Mouse (Mus musculus): ENCODE data around the gene Crygd.
"Not testable (repeated sequence)": the region's sequence is repeated elsewhere in the genome, so short reads cannot be mapped to it uniquely, and the experiment has no call there.

Gene Crygd

DNA sequence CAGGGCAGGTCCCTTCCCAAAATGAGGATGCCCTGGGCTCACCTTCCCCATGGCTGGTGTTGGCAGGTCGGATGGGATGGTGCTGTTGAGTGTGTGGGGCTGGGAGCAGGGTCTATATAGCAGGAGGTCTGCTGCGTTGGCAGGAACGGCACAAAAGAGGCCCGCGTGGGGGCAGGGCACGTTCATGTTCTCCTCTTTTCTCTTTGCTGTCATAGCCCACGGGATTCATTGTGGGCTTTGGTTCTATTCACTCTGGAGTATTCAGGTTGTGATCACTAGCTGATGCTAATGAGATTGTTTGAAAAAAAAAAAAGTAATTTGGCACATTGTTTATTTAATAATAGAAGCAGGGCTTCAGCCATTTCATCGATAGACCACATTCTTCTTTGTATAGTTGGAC, at the start of gene Crygd:
Crygd (minus strand) TSS at position 101 of the 400 bp plus-strand sequence.
- DNase-seq (ENCODE audit: low spot score) = no peak

DNA sequence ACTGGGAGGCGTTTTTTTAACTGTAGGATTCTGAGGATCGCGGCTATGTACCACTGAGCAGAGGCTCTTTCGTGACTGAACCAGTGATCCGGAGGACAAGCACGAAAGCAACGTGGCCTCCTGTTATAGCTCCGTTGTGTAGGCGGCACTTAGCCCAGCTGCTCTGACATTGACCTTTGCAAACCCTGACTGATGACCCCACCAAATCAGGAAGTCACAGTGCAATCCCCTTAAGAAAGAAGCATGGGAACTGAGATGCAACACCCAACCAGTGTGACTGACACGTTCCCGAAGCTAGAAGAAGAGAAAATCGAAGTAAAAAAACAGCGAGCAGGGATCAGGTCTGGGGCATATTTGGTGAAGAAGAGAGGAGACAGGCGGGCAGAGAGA, 49.5 kb upstream of the Crygd start:
- DNase-seq (ENCODE audit: low spot score) = no peak

DNA sequence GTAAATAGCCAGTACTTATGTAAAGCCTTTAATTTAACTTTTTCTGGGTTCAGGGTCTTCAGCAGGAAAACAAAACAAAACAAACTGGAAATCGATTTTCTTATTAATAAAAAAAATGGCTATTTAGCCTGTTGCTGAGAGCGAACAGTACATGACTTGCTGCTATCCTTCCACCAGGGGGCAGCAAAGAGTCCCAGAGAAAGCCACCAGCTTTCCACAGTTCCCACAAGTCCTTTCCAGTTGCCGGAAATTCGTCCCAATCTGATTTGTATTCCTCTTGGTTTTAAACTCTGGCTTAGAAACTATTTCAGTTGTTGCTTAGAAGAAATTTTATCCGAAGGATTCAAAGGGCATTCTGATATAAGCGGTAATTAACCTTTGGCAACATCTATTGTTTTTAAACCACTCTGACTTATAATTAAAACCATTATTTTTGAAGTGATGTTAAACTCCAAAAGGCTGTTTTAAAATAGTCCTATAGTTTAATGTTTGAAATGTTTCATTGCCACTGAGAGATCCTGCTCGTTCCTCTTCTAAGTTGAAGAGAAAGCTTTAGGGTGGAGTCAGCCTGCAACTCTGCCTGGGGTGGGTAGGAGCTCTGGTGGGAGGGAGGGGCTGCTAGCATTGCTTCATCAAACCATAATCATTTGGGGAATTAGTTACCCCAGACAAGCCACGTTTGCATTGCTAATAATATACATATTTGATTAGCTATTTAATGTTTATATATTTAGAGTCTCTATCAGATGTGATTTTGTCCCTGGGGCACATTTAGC, 49.0 kb upstream of the Crygd start:
- DNase-seq (ENCODE audit: low spot score) = no peak

DNA sequence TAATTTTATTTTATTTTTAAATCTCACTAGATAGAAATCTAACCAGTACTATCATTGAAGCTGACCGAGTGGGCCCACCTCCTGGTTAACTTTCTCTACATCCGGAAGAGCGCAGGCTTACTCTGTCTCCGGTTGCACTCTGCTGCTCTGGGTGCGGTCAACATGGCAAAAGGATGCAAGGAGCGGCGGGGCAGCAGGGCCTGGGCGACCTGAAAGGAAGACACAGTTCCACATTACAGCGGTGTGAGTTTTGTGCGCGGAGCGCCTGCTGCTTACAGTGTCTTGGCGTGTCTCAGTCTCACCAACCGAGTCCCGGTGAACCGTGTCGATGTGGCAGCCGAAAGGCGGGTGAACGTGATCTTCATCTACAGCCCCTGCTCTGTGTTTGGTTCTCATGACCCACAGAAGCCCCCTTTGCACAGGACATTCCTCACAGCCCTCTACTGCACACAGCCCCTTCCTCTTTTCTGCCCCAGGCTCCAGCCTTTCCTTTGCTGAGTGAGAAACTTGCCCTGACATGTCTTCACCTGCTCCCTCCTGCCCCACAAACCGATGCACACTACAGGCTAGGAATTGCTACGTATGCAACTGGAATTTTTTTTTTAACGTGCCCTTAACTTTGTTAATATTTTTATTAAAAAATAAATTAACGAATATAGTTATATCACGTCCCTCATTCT, 46.6 kb upstream of the Crygd start:
- DNase-seq (ENCODE audit: low spot score) = no peak

GRCm38 (mm10) chr1:65109196-65109595, 45.9 kb upstream of the Crygd start:
- DNase-seq (ENCODE audit: low spot score) = no peak

DNA sequence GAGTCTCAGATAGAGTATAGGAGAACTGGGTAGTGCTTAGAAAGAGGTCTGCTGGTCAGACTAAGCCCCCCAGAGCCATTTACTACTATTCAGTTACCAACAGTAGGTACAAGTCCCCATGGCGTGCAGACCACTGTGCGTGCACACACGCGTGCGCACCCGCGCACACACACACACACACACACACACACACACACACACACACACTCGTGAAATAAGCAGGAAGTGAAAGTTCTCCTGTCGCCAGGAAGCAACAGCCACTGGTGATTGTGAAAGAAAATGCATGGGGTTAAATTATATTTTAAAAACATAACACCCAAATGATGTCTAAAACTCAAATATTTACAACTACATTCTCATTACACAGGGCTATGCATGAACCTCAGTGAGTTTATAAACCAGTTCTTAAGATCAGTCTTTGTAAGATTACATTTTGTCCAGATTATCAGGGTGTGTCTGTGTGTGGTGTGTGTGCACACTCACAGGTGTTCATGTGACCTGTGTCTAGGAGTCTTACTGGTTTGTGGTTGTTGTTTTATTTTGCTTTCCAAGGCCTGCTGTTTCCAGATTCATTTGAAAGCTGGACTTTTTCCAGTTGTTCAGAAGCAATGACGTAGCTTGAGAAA, 44.5 kb upstream of the Crygd start:
- no peak for DNase-seq (ENCODE audit: low spot score)

GRCm38 (mm10) chr1:65103273-65103672, 40.0 kb upstream of the Crygd start, which contains the start of gene Cryga:
Gene Cryga (minus strand): TSS chr1:65103373.
- no peak for DNase-seq (ENCODE audit: low spot score)

- DNase-seq (ENCODE audit: low spot score) = no peak
Measured at GRCm38 (mm10) chr1:65096953-65097352, 33.7 kb upstream of the Crygd start.

- DNase-seq (ENCODE audit: low spot score) = no peak
Measured at GRCm38 (mm10) chr1:65091566-65091965, 28.3 kb upstream of the Crygd start.

DNA sequence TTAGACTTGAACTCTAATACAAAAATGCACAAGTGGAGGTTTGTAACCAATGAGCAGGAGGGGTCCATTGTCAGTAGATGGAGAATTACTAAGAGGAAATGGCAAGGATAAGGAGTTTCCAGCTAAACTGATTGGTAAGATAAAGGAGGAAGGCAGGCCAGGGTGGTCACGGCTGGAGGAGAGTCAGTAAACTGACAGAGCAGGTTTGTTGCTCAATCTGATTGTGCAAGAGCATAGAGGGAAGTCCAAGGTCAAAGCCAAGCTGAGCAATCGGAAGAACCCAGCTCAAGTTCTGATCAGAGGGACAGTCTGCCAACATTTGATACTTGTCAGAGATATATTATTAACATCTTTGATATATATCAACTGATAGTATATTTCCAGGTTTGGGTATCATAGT, 27.1 kb upstream of the Crygd start:
- no peak for DNase-seq (ENCODE audit: low spot score)

GRCm38 (mm10) chr1:65088567-65089356, 25.5 kb upstream of the Crygd start:
- DNase-seq (ENCODE audit: low spot score) = no peak

GRCm38 (mm10) chr1:65082188-65082587, 18.9 kb upstream of the Crygd start, which contains the start of gene Crygb:
Gene Crygb (minus strand): TSS chr1:65082288.
- DNase-seq (ENCODE audit: low spot score) = no peak

DNA sequence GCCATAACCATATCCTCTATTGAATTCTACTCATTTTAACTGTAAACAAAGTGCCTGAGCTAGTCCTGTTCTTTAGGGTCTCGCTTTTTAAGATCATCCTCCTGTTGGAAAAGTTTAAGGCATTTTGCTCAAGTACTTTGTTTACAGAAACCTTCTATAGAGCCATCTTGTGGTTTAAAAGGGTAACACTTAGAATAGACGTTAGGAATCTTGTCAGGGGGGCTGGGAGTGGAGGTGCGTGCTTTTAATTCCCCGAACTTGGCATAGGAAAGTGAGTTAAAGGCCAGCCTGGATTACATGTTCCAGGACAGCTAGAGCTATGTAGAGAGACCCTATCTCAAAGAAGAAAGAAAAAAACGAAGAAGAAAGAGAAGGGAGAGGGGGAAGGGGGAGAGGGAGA, 12.4 kb upstream of the Crygd start:
- no peak for DNase-seq (ENCODE audit: low spot score)

- DNase-seq (ENCODE audit: low spot score) = no peak
Measured at GRCm38 (mm10) chr1:65073589-65073988, 10.3 kb upstream of the Crygd start, which contains the start of gene Crygc. Gene Crygc (minus strand): TSS chr1:65073689.

DNA sequence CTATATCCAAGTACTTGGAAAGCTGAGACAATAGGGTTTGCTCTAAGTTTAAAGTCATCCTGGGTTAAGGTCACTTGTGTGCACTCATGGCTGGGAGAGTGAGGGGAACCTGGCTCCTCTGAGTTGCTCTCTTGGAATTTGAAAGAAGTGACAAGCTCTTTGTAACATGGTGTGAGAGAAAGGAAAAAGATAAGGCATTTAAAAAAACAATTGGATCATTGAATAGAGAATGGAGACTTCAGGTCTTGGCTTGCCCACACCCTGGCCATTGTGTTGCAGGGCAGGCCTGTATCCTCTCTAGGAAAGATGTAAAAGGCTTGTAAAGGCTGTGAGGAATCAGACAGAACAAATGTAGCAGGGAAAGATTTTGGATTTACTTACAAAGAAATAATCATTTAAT, 4.6 kb upstream of the Crygd start:
- DNase-seq (ENCODE audit: low spot score) = no peak

GRCm38 (mm10) chr1:65064201-65064600, 949 bp upstream of the Crygd start:
- DNase-seq (ENCODE audit: low spot score) = no peak

- no peak for DNase-seq (ENCODE audit: low spot score)
Measured at GRCm38 (mm10) chr1:65052140-65052539, 11.1 kb downstream of the Crygd start.

DNA sequence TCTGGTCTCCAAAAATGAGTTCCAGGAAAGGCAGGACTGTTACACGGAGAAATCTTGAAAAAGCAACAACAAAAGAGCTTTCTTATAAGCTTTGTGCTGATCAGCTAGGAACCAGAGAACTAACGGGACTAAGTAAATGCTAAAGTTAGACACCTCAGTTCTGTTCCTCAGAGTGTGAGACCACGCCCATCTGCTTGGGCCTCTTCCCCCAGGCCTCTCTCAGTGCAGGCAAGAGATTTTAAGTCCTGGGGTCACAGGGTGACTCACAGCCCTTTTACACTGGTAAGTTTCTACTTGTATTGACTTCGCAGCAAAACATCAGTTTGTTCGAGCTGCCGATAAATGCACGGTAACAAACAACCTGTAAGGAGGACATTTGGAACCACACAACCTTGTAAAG, 11.6 kb downstream of the Crygd start:
- DNase-seq (ENCODE audit: low spot score) = no peak

GRCm38 (mm10) chr1:65050952-65051351, 12.3 kb downstream of the Crygd start, which contains the start of gene Cryge:
Gene Cryge (minus strand): TSS chr1:65051149.
- not testable (repeated sequence) for DNase-seq (ENCODE audit: low spot score)

- no peak for DNase-seq (ENCODE audit: low spot score)
Measured at GRCm38 (mm10) chr1:65048781-65049180, 14.5 kb downstream of the Crygd start.

- no peak for DNase-seq (ENCODE audit: low spot score)
Measured at GRCm38 (mm10) chr1:65046401-65047109, 16.7 kb downstream of the Crygd start.

Data from ovary, postnatal 10 days (tissue).